Mouse (Mus musculus) CH12.LX (cell line): ENCODE data around the gene Cped1.

Experiments
- CTCF ChIP-seq, 2 experiments: IDR thresholded peaks in 1 of 2; conservative IDR thresholded peaks in 1 of 2; 2 replicates each; pipeline ENCODE4 v1.5.1; 2011 to 2012; ENCODE audit warnings: low read depth in 2 of 2, low read length in 2 of 2, improper control_type of control experiment in 1 of 2, inconsistent platforms in 1 of 2, mild to moderate bottlenecking in 1 of 2, moderate library complexity in 1 of 2
- EP300 ChIP-seq: IDR thresholded peaks from 2 replicates; pipeline ENCODE4 v1.6.1; 2011; ENCODE audit warnings: low read length, improper control_type of control experiment
- ETS1 ChIP-seq: conservative IDR thresholded peaks from 2 replicates; pipeline ENCODE4 v1.6.1; 2012; ENCODE audit warnings: low read depth, mild to moderate bottlenecking, inconsistent platforms, low read length, improper control_type of control experiment, moderate library complexity
- MEF2A ChIP-seq: IDR thresholded peaks from 2 replicates; pipeline ENCODE4 v1.6.1; 2014; ENCODE audit warnings: low read depth, mild to moderate bottlenecking, inconsistent platforms, low read length, improper control_type of control experiment, borderline replicate concordance
- MXI1 ChIP-seq: IDR thresholded peaks from 2 replicates; pipeline ENCODE4 v1.6.1; 2011; ENCODE audit warnings: mild to moderate bottlenecking, low read depth, low read length, improper control_type of control experiment
- POLR2A ChIP-seq: IDR thresholded peaks from 2 replicates; pipeline ENCODE4 v1.6.1; 2011; ENCODE audit warnings: low read depth, mild to moderate bottlenecking, improper control_type of control experiment, low read length
- UBTF ChIP-seq: IDR thresholded peaks from 2 replicates; pipeline ENCODE4 v1.6.1; 2012; ENCODE audit warnings: low read depth, mild to moderate bottlenecking, inconsistent platforms, low read length, improper control_type of control experiment, moderate library complexity
- USF2 ChIP-seq: conservative IDR thresholded peaks from 2 replicates; pipeline ENCODE4 v1.6.1; 2011; ENCODE audit warnings: low read depth, low read length, improper control_type of control experiment
- ZC3H11A ChIP-seq: IDR thresholded peaks from 2 replicates; pipeline ENCODE4 v1.6.1; 2012; ENCODE audit warnings: low read depth, mild to moderate bottlenecking, inconsistent platforms, low read length, improper control_type of control experiment
- ZKSCAN1 ChIP-seq: IDR thresholded peaks from 2 replicates; pipeline ENCODE4 v1.6.1; 2012; ENCODE audit warnings: low read depth, inconsistent platforms, low read length, improper control_type of control experiment, borderline replicate concordance

DNA sequence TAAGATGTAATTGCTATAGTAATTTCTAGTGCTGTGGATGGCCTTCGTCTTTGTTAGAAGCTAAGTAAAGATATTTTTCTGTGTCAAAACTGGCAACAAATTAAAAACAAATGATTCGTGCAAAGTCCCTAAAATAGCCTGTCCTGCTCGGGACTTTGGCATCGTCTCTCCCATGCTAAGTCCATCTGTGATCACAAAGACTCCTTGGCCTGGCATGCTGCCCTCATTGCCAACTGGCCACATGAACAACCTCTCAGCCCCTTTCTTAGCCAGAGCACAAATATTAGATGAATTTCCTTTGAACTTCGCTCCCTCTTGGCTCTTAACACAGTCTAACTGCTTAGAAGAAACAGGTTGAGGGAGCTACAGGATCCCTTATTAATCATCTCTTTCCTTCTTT, 171.7 kb downstream of the Cped1 start:
- TF ChIP-seq EP300 (no peak), CTCF (conservative IDR thresholded peaks at IDR 0.05 in 1 of 2, IDR thresholded peaks at IDR 0.05 in 1 of 2; ENCODE audit: low read depth in 2 of 2, low read length in 2 of 2) (no peak), ZKSCAN1 (no peak), USF2 (no peak), MEF2A (no peak), MXI1 (no peak), UBTF (no peak), ETS1 (no peak), ZC3H11A (no peak), POLR2A (no peak)
